Mouse (Mus musculus) intestine, postnatal 0 days (tissue): Measurements from ENCODE around the gene Tmem198. TPM values are rescaled to one million over a fixed set of nuclear protein-coding genes. Genes with fewer than 3 reads are reported as not detected.

Experiments
- ATAC-seq: fragments of 200-750 bp; cut with Nextera tagmentation; 2 replicates; pipeline ENCODE4 v1.8.0; 2017; ENCODE audit warnings: mild to moderate bottlenecking, moderate TSS enrichment, moderate library complexity
- H3K27ac ChIP-seq: fragments of 300-500 bp; sonication (generic); 2 replicates; pipeline ENCODE4 v1.5.1; 2014; ENCODE audit warnings: mild to moderate bottlenecking, low read depth, low read length, moderate library complexity
- H3K27me3 ChIP-seq: fragments of 300-500 bp; sonication (generic); replicated peaks from 2 replicates; pipeline ENCODE4 v1.6.1; 2014; ENCODE audit warnings: low read length, mixed read lengths; ENCODE audit not compliant: control insufficient read depth, insufficient read depth
- H3K36me3 ChIP-seq: fragments of 300-500 bp; sonication (generic); 2 replicates; pipeline ENCODE4 v1.6.1; 2014; ENCODE audit warnings: mild to moderate bottlenecking, moderate library complexity; ENCODE audit not compliant: control insufficient read depth, insufficient read depth
- H3K4me1 ChIP-seq: fragments of 300-500 bp; sonication (generic); replicated peaks from 2 replicates; pipeline ENCODE4 v1.6.1; 2014; ENCODE audit warnings: antibody characterized with exemption, low read length, mixed read lengths; ENCODE audit not compliant: control insufficient read depth, insufficient read depth
- H3K4me2 ChIP-seq: fragments of 300-500 bp; sonication (generic); replicated peaks from 2 replicates; pipeline ENCODE4 v1.6.1; 2014; ENCODE audit warnings: low read depth, mild to moderate bottlenecking, moderate library complexity
- H3K4me3 ChIP-seq: fragments of 300-500 bp; sonication (generic); 2 replicates; pipeline ENCODE4 v1.5.1; 2014; ENCODE audit warnings: low read depth, low read length
- H3K9ac ChIP-seq: fragments of 300-500 bp; sonication (generic); 2 replicates; pipeline ENCODE4 v1.6.1; 2014; ENCODE audit warnings: mild to moderate bottlenecking, low read depth, low read length
- H3K9me3 ChIP-seq: fragments of 300-500 bp; sonication (generic); 2 replicates; pipeline ENCODE4 v1.6.1; 2016; ENCODE audit warnings: mixed run types; ENCODE audit not compliant: control insufficient read depth
- CTCF ChIP-seq: sonication (generic); IDR thresholded peaks from 2 replicates; pipeline ENCODE4 v1.5.1; 2016; ENCODE audit warnings: low read depth, mild to moderate bottlenecking, control low read depth, antibody characterized with exemption, moderate library complexity
- WGBS: fragments of 180-500 bp; shearing (Covaris S2); extraction: QIAGEN DNeasy Blood & Tissue Kit; methylation state at CpG from one replicate; pipeline ENCODE4 v1.1.7; 2014; 5-methylcytosine and 5-hydroxymethylcytosine counted together
- polyA plus RNA-seq: library from polyadenylated mRNA; unstranded; fragments of >200 nt; fragmentation: Nextera tagmentation; extraction: Ambion mirVana; gene quantifications from 2 replicates; pipeline ENCODE4 v1.2.1, GENCODE M21; 2015

The Tmem198 gene
- polyA plus RNA-seq, result 1.3 and 1.6 TPM in 2 replicates

GRCm38 (mm10) chr1:75478916-75479634, at the start of gene Tmem198, which contains the start of gene Chpf:
TSS of gene Tmem198 (plus strand) at chr1:75479532.
TSS of gene Chpf (minus strand) at chr1:75479307.
- H3K4me2 ChIP-seq, result peak within 1 kb of the TSS; percentile 97
- WGBS, result 0% methylated on average over 70 of the region's 76 CpGs
- peak; percentile 86 for ATAC-seq
- peaks cover 27% of the 10 kb centered on the region; the same call in 1 of the 2 replicates for H3K36me3 ChIP-seq
- H3K27me3 ChIP-seq, result peaks cover 11% of the 10 kb centered on the region; the same call in 1 of the 2 replicates
- peak within 1 kb of the TSS; percentile 67 for H3K9ac ChIP-seq
- no peaks in the 10 kb centered on the region for H3K9me3 ChIP-seq
- no peaks in the 10 kb centered on the region for H3K4me1 ChIP-seq
- peak; percentile 20; the same call in 1 of the 2 replicates for TF ChIP-seq CTCF
- H3K27ac ChIP-seq, result peak within 1 kb of the TSS; percentile 80
- peak within 1 kb of the TSS; percentile 74 for H3K4me3 ChIP-seq

GRCm38 (mm10) chr1:75435475-75436328, 43.6 kb upstream of the Tmem198 start, which contains the start of gene Gmppa:
TSS of gene Gmppa (plus strand) at chr1:75435930.
- no peaks in the 10 kb centered on the region for H3K9me3 ChIP-seq
- peak within 1 kb of the TSS; percentile 69 for H3K4me3 ChIP-seq
- 6% methylated on average over 28 of the region's 28 CpGs for WGBS
- peak within 1 kb of the TSS; percentile 65 for H3K9ac ChIP-seq
- no peaks in the 10 kb centered on the region for H3K27me3 ChIP-seq
- peak within 1 kb of the TSS; percentile 42; the same call in 1 of the 2 replicates for H3K27ac ChIP-seq
- peaks cover 4% of the 10 kb centered on the region; the same call in 1 of the 2 replicates for H3K36me3 ChIP-seq
- peak; percentile 75 for ATAC-seq
- H3K4me2 ChIP-seq, result peak within 1 kb of the TSS; percentile 73
- no peak for TF ChIP-seq CTCF
- peaks cover 5% of the 10 kb centered on the region; the same call in 1 of the 2 replicates for H3K4me1 ChIP-seq

GRCm38 (mm10) chr1:75438782-75439181, 40.5 kb upstream of the Tmem198 start:
- Histone ChIP-seq H3K4me2 (no peak overlapping the region), H3K4me1 (peaks cover 5% of the 10 kb centered on the region; the same call in 1 of the 2 replicates), H3K9ac (no peak overlapping the region), H3K27me3 (no peaks in the 10 kb centered on the region), H3K36me3 (peaks cover 33% of the 10 kb centered on the region; the same call in 1 of the 2 replicates), H3K27ac (no peak overlapping the region), H3K4me3 (no peak overlapping the region), H3K9me3 (no peaks in the 10 kb centered on the region)
- ATAC-seq, result no peak
- TF ChIP-seq CTCF, result no peak
- 86% methylated on average over 8 of the region's 9 CpGs for WGBS

GRCm38 (mm10) chr1:75440661-75441060, 38.7 kb upstream of the Tmem198 start:
- no peak for ATAC-seq
- H3K27ac ChIP-seq, result no peak overlapping the region
- H3K9me3 ChIP-seq, result no peaks in the 10 kb centered on the region
- H3K36me3 ChIP-seq, result peaks cover 33% of the 10 kb centered on the region; the same call in 1 of the 2 replicates
- 93% methylated on average over 7 of the region's 7 CpGs for WGBS
- H3K9ac ChIP-seq, result no peak overlapping the region
- no peak overlapping the region for H3K4me3 ChIP-seq
- H3K4me1 ChIP-seq, result peaks cover 5% of the 10 kb centered on the region; the same call in 1 of the 2 replicates
- no peak overlapping the region for H3K4me2 ChIP-seq
- H3K27me3 ChIP-seq, result peaks cover 2% of the 10 kb centered on the region; the same call in 1 of the 2 replicates
- TF ChIP-seq CTCF, result no peak

GRCm38 (mm10) chr1:75441471-75441996, 37.8 kb upstream of the Tmem198 start:
- Histone ChIP-seq H3K27me3 (peaks cover 8% of the 10 kb centered on the region), H3K4me1 (peaks cover 3% of the 10 kb centered on the region; the same call in 1 of the 2 replicates), H3K9me3 (no peaks in the 10 kb centered on the region), H3K9ac (no peak overlapping the region), H3K27ac (no peak overlapping the region), H3K36me3 (peaks cover 33% of the 10 kb centered on the region; the same call in 1 of the 2 replicates), H3K4me3 (no peak overlapping the region), H3K4me2 (no peak overlapping the region)
- no peak for TF ChIP-seq CTCF
- ATAC-seq, result no peak
- 88% methylated on average over 15 of the region's 15 CpGs for WGBS
